Mouse (Mus musculus) heart, embryonic 13.5 days (tissue): ENCODE data around the gene Mecr. TPM values are rescaled to one million over a fixed set of nuclear protein-coding genes. Genes with fewer than 3 reads are reported as not detected.

Experiments used
- ATAC-seq: fragments of 200-750 bp; cut with Nextera tagmentation; 2 replicates; pipeline ENCODE4 v1.8.0; 2017; ENCODE audit warnings: moderate TSS enrichment; ENCODE audit not compliant: insufficient number of reproducible peaks, low FRiP score, low TSS enrichment; ENCODE audit errors: extremely low read depth
- H3K27ac ChIP-seq: fragments of 300-500 bp; sonication (generic); replicated peaks from 2 replicates; pipeline ENCODE4 v1.5.1; 2015; ENCODE audit warnings: moderate library complexity, mild to moderate bottlenecking, inconsistent platforms
- H3K27me3 ChIP-seq: fragments of 300-500 bp; sonication (generic); replicated peaks from 2 replicates; pipeline ENCODE4 v1.6.1; 2015; ENCODE audit warnings: mild to moderate bottlenecking, inconsistent platforms
- H3K36me3 ChIP-seq: fragments of 300-500 bp; sonication (generic); 2 replicates; pipeline ENCODE4 v1.6.1; 2015; ENCODE audit warnings: mild to moderate bottlenecking, inconsistent platforms
- H3K4me1 ChIP-seq: fragments of 300-500 bp; sonication (generic); 2 replicates; pipeline ENCODE4 v1.6.1; 2015; ENCODE audit warnings: inconsistent platforms
- H3K4me2 ChIP-seq: fragments of 300-500 bp; sonication (generic); 2 replicates; pipeline ENCODE4 v1.6.1; 2015; ENCODE audit warnings: inconsistent platforms, mild to moderate bottlenecking, moderate library complexity
- H3K4me3 ChIP-seq: fragments of 300-500 bp; sonication (generic); 2 replicates; pipeline ENCODE4 v1.5.1; 2015; ENCODE audit warnings: moderate library complexity, mild to moderate bottlenecking, inconsistent platforms
- H3K9ac ChIP-seq: fragments of 300-500 bp; sonication (generic); 2 replicates; pipeline ENCODE4 v1.6.1; 2015; ENCODE audit warnings: inconsistent platforms, mild to moderate bottlenecking, moderate library complexity
- H3K9me3 ChIP-seq: fragments of 300-500 bp; sonication (generic); 2 replicates; pipeline ENCODE4 v1.6.1; 2016; ENCODE audit warnings: inconsistent platforms
- WGBS: fragments of 180-500 bp; shearing (Covaris S2); methylation state at CpG from one replicate; pipeline ENCODE4 v1.1.7; 2015; ENCODE audit warnings: mixed read lengths; 5-methylcytosine and 5-hydroxymethylcytosine counted together
- polyA plus RNA-seq: library from polyadenylated mRNA; unstranded; fragments of >200 nt; fragmentation: Nextera tagmentation; extraction: Ambion mirVana; gene quantifications from 2 replicates; pipeline ENCODE4 v1.2.1, GENCODE M21; 2015

The Mecr gene
- polyA plus RNA-seq, 1 experiment from 2014 or later, result 42.0 TPM

- no peak for ATAC-seq
- Histone ChIP-seq H3K9ac (no peak overlapping the region), H3K4me1 (no peaks in the 10 kb centered on the region), H3K4me3 (no peak overlapping the region), H3K36me3 (no peaks in the 10 kb centered on the region), H3K27ac (no peak overlapping the region), H3K9me3 (no peaks in the 10 kb centered on the region), H3K27me3 (peaks cover 41% of the 10 kb centered on the region), H3K4me2 (no peak overlapping the region)
- 34% methylated on average over 23 of the region's 23 CpGs for WGBS
Observed at GRCm38 (mm10) chr4:131818926-131819325, 24.3 kb upstream of the Mecr start.

DNA sequence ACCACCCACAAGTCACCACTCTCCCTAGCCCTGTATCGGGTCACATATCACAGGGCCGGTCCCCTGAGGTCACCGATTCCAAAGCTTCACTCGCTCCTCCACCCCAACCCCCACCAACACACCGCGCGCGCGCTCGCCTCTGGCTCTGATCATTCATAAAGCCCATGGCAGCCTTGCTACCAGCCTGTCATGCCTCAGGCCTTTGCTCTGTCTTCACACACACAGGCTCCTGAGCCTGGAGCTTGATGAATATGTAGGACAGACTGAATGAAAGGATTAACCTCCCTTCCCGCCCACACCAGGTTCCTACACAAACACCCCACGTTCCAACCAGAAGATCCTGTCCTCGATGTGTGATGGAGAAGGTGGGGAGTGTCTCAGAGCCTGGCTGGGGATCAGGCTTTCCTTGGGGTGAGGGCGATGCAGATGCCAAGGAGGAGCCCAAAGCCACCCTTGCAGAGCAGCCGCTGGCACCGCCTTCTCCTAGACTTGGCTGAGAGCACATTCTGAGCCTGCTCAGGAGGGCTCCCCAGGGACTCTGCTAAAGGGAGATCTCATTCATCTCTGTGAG, 22.0 kb upstream of the Mecr start:
- Histone ChIP-seq H3K4me1 (no peaks in the 10 kb centered on the region), H3K27me3 (peaks cover 41% of the 10 kb centered on the region), H3K27ac (no peak overlapping the region)

DNA sequence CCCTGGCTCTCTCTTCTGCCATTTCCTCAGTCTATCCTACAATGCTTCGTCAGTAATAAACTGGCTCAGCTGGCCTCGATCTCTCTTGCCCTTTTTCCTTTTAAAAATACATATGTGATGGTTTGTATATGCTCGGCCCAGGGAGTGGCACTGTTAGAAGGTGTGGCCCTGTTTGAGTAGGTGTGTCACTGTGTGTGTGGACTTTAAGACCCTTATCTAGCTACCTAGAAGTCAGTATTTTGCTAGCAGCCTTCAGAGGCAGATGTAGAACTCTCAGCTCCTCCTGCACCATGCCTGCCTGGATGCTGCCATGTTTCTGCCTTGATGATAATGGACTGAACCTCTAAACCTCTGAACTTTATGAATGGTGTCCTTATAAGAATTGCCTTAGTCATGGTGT, 20.7 kb upstream of the Mecr start:
- no peak for ATAC-seq
- 0 out of 2 replicates have a peak, but pooled peaks cover 6% of the 10 kb centered on the region for H3K4me1 ChIP-seq
- H3K9ac ChIP-seq, result no peak overlapping the region
- H3K27ac ChIP-seq, result no peak overlapping the region
- H3K4me2 ChIP-seq, result no peak overlapping the region
- no peaks in the 10 kb centered on the region for H3K36me3 ChIP-seq
- no peak overlapping the region for H3K4me3 ChIP-seq
- WGBS, result 69% methylated on average over 3 of the region's 3 CpGs
- peaks cover 41% of the 10 kb centered on the region for H3K27me3 ChIP-seq
- no peaks in the 10 kb centered on the region for H3K9me3 ChIP-seq

More for the DNA sequence above, 22.0 kb upstream of the Mecr start:
- no peak overlapping the region for H3K4me2 ChIP-seq
- WGBS, result 50% methylated on average over 16 of the region's 16 CpGs
- H3K4me3 ChIP-seq, result no peak overlapping the region
- no peak for ATAC-seq
- H3K9me3 ChIP-seq, result no peaks in the 10 kb centered on the region
- no peak overlapping the region for H3K9ac ChIP-seq
- no peaks in the 10 kb centered on the region for H3K36me3 ChIP-seq

- Histone ChIP-seq H3K4me1 (0 out of 2 replicates have a peak, but pooled peaks cover 6% of the 10 kb centered on the region), H3K27ac (no peak overlapping the region), H3K36me3 (no peaks in the 10 kb centered on the region), H3K9me3 (no peaks in the 10 kb centered on the region), H3K27me3 (peaks cover 31% of the 10 kb centered on the region), H3K4me2 (no peak overlapping the region), H3K9ac (no peak overlapping the region), H3K4me3 (no peak overlapping the region)
- ATAC-seq, result no peak
- 67% methylated on average over 3 of the region's 3 CpGs for WGBS
Observed at GRCm38 (mm10) chr4:131824939-131825338, 18.3 kb upstream of the Mecr start.

DNA sequence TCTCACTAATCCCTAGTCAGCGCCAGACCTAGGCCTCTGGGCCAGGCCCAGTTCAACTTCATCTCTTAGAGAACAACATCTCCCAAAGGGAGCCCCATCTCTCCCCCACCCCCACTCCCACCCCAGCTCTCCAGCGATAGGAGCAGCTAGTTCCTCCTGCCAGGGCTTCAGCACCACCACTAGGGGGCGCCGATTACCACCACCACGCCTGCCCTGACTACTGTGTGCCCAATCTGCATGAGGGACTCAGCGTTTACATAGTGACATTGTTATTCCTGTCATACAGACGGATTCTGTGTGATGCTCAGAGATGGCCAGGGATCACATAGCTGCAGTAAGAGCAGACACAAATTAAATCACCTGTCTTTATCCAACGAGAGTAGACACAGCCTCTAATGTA, 17.4 kb upstream of the Mecr start:
- no peak overlapping the region for H3K9ac ChIP-seq
- no peak overlapping the region for H3K4me3 ChIP-seq
- no peak for ATAC-seq
- H3K27ac ChIP-seq, result no peak overlapping the region
- WGBS, result 38% methylated on average over 8 of the region's 8 CpGs
- H3K27me3 ChIP-seq, result peaks cover 31% of the 10 kb centered on the region
- no peaks in the 10 kb centered on the region for H3K9me3 ChIP-seq
- no peaks in the 10 kb centered on the region for H3K36me3 ChIP-seq
- H3K4me1 ChIP-seq, result 0 out of 2 replicates have a peak, but pooled peaks cover 6% of the 10 kb centered on the region
- H3K4me2 ChIP-seq, result no peak overlapping the region

DNA sequence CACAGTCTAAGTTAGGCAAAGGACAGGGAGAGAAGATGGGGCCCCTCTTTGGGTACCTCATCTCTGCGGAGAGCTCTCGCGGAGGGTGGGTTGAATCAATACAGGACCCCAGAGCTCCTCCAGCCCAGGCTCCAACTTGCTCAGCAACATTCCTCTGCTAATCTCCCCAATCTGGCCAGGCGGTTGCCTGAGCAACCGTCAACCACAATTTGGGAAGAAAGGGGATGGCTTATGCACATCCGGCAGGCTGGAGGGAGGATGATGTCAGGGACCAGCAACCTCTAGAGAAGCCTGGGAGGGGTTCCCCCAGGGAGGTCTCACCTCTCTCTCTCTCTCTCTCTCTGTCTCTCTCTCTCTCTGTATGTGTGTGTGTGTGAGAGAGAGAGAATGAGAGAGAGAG, 16.4 kb upstream of the Mecr start:
- no peak overlapping the region for H3K9ac ChIP-seq
- H3K27me3 ChIP-seq, result peaks cover 23% of the 10 kb centered on the region
- 18% methylated on average over 6 of the region's 6 CpGs for WGBS
- ATAC-seq, result no peak
- no peak overlapping the region for H3K4me2 ChIP-seq
- H3K4me3 ChIP-seq, result no peak overlapping the region
- H3K9me3 ChIP-seq, result no peaks in the 10 kb centered on the region
- H3K36me3 ChIP-seq, result no peaks in the 10 kb centered on the region
- 0 out of 2 replicates have a peak, but pooled peaks cover 6% of the 10 kb centered on the region for H3K4me1 ChIP-seq
- no peak overlapping the region for H3K27ac ChIP-seq

DNA sequence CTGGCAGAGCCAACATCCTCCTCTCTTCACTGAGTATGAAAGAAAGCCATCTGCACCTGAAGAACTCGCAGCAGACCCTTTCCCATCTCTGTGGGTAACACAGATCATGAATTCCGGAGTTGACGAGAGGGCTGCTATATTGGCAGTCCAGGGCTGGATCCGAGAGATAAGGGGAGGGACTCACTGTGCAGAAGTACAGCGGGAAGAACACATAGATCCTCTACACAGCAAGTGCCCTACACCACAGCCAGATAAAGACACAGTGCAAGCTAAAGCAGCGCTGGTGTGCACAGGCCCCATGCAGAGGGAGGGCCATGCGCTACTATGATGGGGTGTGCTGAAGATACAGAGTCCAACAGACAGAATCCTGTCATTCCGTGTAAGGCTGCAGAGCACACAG, 14.1 kb upstream of the Mecr start:
- Histone ChIP-seq H3K27ac (no peak overlapping the region), H3K4me1 (0 out of 2 replicates have a peak, but pooled peaks cover 7% of the 10 kb centered on the region), H3K4me3 (no peak overlapping the region), H3K4me2 (no peak overlapping the region), H3K9ac (no peak overlapping the region), H3K36me3 (no peaks in the 10 kb centered on the region), H3K9me3 (no peaks in the 10 kb centered on the region), H3K27me3 (peaks cover 36% of the 10 kb centered on the region)
- WGBS, result 55% methylated on average over 8 of the region's 8 CpGs
- ATAC-seq, result no peak

- WGBS, result 63% methylated on average over 5 of the region's 5 CpGs
- ATAC-seq, result no peak
- H3K27me3 ChIP-seq, result peaks cover 61% of the 10 kb centered on the region
- H3K9me3 ChIP-seq, result no peaks in the 10 kb centered on the region
- H3K36me3 ChIP-seq, result no peaks in the 10 kb centered on the region
- H3K4me1 ChIP-seq, result peaks cover 13% of the 10 kb centered on the region
- H3K9ac ChIP-seq, result no peak overlapping the region
- no peak overlapping the region for H3K27ac ChIP-seq
- H3K4me3 ChIP-seq, result no peak overlapping the region
- H3K4me2 ChIP-seq, result no peak overlapping the region
Observed at GRCm38 (mm10) chr4:131831546-131832045, 11.7 kb upstream of the Mecr start.

GRCm38 (mm10) chr4:131832759-131833407, 10.4 kb upstream of the Mecr start:
- Histone ChIP-seq H3K9ac (no peak overlapping the region), H3K36me3 (no peaks in the 10 kb centered on the region), H3K4me3 (no peak overlapping the region), H3K9me3 (no peaks in the 10 kb centered on the region), H3K27ac (no peak overlapping the region), H3K4me1 (peaks cover 20% of the 10 kb centered on the region), H3K27me3 (peaks cover 74% of the 10 kb centered on the region), H3K4me2 (no peak overlapping the region)
- 64% methylated on average over 3 of the region's 3 CpGs for WGBS
- no peak for ATAC-seq

DNA sequence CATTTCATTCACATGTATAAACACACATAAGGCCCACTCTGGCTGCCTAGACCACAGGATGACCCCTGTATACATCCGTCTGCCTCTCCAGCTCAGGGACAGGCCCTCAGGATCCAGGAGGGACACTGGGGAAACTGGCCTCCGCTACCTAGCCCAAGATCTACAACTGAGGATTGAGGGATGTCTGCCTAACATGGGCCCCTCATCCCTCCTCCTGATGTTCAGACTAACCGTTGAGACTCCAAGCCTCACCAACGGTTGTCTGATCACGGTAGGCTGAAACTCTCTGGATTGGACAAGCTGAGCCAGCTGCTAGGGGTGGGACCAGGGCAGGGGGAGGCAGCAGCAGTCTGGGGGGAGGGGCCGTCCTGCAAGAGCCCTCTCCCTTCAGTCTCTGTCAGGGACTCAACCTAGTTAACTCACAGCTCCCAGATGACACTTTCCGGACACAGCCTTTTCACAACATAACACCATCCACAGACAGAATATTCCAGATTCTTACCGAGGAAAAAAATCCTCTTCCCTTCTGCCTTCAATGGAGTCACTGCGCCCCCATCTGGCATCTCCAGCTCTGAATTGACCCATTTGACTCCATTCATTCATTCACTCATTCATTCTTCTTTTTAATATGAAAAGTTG, 9.2 kb upstream of the Mecr start:
- Histone ChIP-seq H3K9ac (peak overlapping the region; percentile 19; the same call in 1 of the 2 replicates), H3K27me3 (peaks cover 81% of the 10 kb centered on the region), H3K36me3 (no peaks in the 10 kb centered on the region), H3K9me3 (no peaks in the 10 kb centered on the region), H3K4me2 (no peak overlapping the region), H3K4me3 (no peak overlapping the region), H3K27ac (no peak overlapping the region), H3K4me1 (peaks cover 24% of the 10 kb centered on the region)
- no peak for ATAC-seq
- WGBS, result 25% methylated on average over 9 of the region's 9 CpGs

- WGBS, result under 1% methylated on average over 37 of the region's 39 CpGs
- no peak for ATAC-seq
Observed at GRCm38 (mm10) chr4:131836351-131836881, 6.9 kb upstream of the Mecr start.

More at GRCm38 (mm10) chr4:131836351-131836881, 6.9 kb upstream of the Mecr start:
- Histone ChIP-seq H3K27ac (no peak overlapping the region), H3K4me2 (peak overlapping the region; percentile 100), H3K9me3 (no peaks in the 10 kb centered on the region), H3K36me3 (no peaks in the 10 kb centered on the region), H3K4me3 (peak overlapping the region; percentile 70), H3K4me1 (peaks cover 24% of the 10 kb centered on the region), H3K27me3 (peaks cover 88% of the 10 kb centered on the region), H3K9ac (peak overlapping the region; percentile 85)
